Mouse (Mus musculus) myocyte (in vitro differentiated cells): ENCODE measurements around the gene Sclt1.

Experiments used
- POLR2A ChIP-seq: IDR thresholded peaks from one replicate; pipeline ENCODE4 v1.6.1; 2011; ENCODE audit warnings: low read depth, mild to moderate bottlenecking, control low read depth, moderate library complexity; ENCODE audit not compliant: insufficient read length
- REST ChIP-seq: IDR thresholded peaks from one replicate; pipeline ENCODE4 v1.6.1; 2011; ENCODE audit warnings: mild to moderate bottlenecking, control low read depth, moderate library complexity; ENCODE audit not compliant: insufficient read depth, insufficient read length
- USF1 ChIP-seq: IDR thresholded peaks from one replicate; pipeline ENCODE4 v1.6.1; 2011; ENCODE audit warnings: low read depth, mild to moderate bottlenecking, control low read depth, moderate library complexity

DNA sequence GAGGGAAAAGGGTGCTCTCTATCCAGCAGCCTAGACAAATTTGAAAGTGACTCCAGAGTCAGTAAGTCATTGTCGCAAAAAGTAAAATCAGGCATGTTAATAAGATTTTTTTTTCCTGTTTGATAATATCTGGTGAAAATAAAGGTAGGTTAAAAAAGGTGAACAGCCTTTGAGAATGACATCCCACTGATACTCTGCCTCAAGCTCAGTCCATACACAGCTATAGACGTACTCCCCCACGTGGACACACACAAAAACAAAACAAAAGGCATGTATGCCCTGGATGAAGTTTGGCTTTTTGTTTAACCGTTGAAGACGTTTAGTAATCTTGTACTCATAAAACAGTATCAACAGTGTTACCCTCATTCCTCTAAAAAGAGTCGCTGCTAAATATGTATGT, 1.1 kb upstream of the Sclt1 start:
- TF ChIP-seq REST, result no peak
- TF ChIP-seq POLR2A, result no peak
- TF ChIP-seq USF1, result no peak
